Mouse (Mus musculus) cerebellum, postnatal 10 days (tissue): ENCODE results near the gene Calhm4.
"Not testable (repeated sequence)": the region's sequence is repeated elsewhere in the genome, so short reads cannot be mapped to it uniquely, and the experiment has no call there.

Experiments used
- DNase-seq, 2 experiments: peaks; one replicate each; pipeline ENCODE4 v3.0.0; 2021; ENCODE audit warnings: mixed read lengths in 2 of 2

Gene Calhm4

DNA sequence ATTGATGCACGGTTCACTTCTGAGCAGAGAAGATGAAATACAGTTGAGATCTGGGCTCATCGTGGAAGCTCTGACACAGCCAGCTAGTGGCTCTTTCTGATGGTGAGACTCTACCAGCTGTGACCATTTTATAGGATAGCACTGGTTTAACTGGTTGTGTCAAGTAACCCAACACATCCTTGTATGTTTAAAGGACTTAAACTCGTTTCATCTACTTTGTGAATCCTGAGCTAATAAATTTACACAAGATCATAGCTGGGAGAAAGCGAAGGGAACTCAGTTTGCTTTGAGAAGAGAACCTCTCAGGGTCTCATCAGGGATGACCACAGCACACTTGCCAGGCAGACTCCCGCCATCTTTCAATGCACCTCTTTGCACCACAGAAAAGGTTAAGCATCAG lies at the start of gene Calhm4:
TSS of gene Calhm4 (minus strand) at position 101 of the 400 bp plus-strand sequence.
- DNase-seq, result no peak

DNA sequence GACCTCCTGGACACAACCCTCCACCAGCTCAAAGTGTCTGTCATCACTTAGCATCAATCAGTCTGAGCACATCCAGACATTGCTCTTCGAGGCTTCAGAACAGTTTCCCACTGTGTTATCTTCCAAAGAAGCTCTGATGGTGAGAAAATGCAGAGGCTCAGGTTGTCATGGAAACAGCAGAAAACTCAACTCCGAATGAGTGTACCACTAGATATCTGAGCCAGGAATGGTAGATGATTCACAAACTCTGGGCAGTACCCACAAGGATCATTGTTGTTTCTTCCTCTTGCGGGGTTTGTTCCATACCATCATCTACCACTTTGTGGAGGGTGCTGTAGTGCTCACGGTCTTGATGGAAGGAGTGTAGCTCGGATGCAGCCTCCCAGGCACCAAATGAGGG lies 47.8 kb upstream of the Calhm4 start:
- DNase-seq, result no peak

DNA sequence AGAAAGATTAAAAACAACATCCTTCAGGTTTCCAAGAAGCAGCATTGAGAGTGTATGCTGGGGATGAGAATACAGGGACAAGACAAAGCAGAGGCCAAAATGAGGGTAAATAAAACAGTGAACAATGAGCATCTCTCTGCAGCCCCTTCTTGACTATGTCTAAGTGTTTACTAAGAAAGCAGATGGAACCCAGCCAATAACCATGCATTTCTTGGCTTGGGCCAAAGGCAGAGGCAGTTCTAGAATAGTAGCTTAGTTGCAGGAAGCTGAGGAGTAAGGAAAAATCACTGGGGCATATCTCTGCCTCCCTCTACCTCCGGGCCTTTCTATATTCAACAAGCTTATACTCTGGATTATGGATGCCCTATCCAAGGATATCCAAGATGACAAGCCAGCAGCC lies 46.4 kb upstream of the Calhm4 start:
- DNase-seq, result peak in 1 of 2 experiments; percentile 7

DNA sequence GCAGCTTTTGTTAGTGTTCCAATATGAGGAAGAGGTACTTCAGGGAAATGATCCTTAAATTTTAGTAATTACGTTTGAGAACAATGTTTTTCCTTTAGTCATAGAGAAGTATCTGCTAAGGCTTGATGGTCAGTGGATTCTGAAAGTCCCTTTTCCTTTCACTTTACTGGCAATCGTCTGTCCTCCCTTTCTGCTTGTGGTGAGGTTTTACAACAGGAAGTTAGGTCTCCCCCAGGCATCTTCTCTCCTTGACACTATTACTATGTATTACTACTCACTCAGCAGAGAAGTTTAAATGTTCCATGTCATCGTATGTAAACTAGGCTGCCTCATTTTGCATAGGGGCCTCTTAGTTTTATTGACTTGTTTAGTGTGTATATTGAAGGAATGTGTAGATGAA lies 45.4 kb upstream of the Calhm4 start:
- no peak for DNase-seq

DNA sequence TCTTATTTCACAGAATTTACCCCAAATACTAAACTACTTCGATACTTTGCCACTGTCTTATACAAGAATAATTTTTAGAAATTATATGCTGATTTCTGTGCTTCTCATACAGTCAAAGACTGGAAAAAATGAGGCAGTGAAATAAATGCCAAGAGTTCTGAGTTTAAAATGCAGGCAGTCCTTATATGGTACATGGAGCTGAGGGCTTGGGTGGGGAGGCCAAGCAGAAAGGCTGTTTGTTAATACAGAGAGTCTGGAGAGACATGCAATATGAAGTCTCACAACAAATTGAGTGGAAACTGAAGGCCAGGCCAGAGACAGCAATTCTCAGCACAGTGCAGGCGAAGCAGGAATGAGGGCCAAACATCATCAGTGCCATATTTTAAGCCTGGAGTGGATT lies 44.4 kb upstream of the Calhm4 start:
- DNase-seq, result no peak

DNA sequence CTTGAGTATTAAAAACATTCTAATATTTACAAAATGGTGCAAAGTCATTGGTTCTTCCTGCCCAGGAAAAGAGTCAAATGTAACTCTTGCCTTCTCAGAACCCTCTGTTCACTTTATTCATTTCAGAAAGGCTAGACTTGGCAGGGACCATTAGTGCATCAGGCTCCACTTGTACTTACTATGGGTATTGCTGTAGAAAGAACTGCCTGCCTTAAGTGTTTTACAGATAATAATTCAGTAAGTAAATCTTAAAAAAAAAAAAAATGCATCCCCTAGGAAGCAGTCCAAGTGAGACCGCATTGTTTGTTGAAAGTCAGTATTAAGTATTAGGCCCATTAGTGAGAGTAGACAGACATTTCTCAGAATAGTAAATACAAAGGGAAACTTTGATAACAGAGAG lies 42.4 kb upstream of the Calhm4 start:
- no peak for DNase-seq

DNA sequence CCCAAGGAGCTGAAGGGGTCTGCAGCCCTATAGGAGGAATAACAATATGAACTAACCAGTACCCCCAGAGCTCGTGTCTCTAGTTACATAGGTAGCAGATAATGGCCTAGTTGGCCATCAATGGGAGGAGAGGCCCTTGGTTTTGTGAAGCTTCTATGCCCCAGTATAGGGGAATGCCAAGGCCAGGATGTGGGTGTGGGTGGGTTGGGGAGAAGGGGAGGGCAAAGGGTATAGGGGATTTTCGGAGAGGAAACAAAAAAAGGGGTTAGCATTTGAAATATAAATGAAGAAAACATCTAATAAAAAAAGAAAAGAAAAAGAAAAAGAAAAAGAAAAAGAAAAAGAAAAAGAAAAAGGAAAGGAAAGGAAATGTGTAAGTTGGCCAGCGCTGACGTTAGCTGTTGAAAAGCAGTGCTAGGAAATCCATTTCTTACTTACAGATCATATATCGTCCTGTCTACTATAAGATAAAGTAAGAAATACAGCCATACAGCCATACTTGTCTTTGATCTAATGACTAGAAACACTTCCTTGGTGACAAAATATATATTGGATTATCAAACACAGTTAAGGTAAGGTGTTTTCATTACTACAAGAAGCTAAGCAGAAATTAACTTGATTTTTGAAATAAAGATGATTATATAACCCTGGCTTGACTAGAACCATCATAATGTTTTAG lies 30.6 kb upstream of the Calhm4 start:
- no peak for DNase-seq

DNA sequence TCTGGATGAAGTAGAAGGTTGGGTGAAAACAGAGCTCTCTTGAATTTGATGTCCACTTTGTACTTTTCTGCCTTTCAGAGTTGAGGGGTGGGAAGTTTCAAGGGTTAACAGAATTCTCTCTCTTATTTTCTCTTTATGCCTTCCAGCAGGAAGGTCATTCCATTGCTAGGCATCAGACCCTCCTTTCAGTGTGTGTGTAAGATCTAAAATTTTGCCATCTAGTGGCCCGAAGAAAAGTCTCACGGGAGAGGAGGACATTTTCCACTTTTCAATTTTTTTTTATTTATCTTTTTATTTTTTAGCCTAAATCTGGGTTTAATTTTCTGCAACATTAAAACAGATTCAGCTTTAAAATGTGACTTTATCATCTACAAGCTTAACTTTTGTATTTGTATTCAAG lies 27.5 kb upstream of the Calhm4 start:
- no peak for DNase-seq

DNA sequence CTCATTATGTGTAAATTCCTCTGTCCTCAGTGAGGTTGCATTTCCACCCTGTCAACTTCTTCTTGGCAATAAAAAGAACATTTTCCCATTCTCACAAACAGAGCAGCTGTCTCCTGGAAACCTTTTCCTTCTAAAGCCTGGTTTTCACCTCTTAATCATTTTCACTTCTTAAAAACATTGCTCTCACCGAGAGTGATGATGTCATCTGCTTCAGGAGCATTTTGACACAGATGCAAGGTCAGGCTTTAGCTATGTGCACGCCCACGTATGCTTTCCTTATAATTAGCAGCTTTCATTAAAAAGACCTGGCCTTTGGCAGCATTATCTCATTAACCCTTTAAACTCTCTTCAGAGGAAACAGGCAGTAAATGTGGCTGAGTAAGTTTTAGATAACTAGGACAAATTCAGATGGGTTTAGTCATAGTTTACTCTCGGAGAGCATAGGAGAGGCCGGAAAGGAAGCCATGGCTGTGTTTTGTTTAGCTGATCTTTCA lies 26.9 kb upstream of the Calhm4 start:
- no peak for DNase-seq

DNA sequence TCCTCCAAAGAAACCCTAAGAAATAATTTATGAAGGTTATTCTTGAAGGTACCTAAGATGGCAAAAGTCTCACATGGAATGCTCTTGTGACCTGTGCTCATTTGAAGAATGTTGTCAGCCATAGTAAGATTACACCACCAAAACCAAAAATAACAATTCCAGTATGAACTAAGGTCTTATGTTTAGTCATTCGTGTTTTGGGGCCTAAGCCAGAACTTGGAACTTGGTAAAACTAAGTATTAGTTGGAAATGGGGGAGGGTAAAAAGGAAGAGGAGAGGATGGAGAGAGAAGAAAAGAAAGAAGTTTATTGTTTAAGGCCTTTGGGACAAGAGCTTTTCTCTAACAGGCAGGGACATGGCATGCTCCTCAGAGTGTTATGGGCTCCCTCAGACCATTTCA lies 25.5 kb upstream of the Calhm4 start:
- no peak for DNase-seq

DNA sequence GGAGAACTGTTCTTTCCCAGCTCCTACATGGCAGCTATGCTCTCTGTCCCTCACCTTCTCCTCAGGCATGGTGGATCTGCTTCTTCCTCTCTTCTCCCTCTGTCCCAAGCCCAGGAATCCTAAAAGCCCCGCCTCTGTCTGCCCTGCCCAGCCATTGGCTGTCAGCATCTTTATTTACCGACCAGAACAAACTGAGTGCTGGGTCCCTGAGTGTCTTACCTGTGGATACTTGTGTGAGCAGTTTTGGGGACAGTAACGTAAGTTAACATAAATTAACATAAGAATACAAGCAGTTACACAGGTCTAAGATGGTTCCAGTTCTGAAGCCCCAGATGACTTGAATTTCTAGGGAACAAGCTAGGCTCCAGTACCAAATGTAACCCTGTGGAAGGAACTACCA lies 22.5 kb upstream of the Calhm4 start:
- DNase-seq, result no peak

DNA sequence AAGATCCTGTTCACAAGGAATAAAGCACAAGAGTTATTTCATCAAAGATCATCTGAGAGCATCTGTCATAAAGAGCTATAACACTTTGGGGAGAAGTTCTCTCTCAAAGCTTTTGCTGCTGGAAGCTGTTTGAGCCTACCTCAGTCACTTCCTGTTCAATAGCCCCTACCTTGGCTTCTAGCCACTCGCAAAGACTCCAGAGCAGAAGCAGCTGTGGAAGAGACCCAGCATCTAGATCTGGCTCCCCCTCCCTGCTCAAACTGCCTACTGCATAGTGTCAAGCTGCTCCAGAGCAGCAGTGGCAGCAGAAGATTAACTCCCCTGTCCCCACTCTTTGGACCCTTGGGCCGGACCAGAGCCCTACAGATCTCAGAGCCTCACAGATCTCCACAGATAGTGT lies 9.9 kb upstream of the Calhm4 start:
- no peak for DNase-seq

DNA sequence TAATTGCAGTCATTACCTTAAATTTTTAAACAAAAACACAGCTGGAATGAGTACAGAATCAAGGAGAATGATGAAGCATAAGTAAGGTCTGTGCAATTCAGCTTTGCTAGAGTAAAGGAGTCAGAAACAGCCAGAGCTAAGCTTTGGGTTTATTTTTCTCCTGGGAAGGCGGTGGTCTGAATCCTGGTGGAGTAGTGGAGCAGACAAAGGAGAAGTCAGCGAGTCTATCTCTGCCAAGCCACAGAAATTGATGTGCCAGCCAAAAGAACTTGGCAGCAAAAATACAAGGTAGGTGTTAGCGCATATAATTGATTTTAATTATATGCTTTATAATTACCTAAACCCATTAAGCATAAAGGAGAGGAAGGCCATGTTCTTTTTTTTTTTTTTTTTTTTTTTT lies 6.7 kb downstream of the Calhm4 start, which contains the start of gene Trappc3l:
TSS of gene Trappc3l (plus strand) at position 197 of the 400 bp plus-strand sequence.
- no peak for DNase-seq

DNA sequence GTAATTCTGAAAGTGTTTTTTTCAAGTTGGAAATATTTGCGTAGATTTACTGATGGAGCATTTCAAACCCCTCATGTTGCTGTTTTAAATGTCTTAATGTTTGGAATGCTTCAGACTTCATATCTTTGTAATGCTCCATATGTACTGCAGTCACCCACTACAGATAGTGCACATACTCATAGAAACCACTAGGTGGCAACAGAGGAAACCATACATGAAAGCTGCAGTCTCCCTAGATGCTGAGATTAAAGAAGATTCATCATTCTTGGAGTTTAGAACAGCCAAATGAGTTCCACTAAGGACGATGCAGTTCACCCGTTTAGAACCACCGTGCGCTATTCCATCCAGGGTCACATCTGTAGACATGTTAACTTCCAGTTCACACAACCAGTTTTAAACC lies 7.5 kb downstream of the Calhm4 start:
- DNase-seq, result peak; percentile 12 to 41

DNA sequence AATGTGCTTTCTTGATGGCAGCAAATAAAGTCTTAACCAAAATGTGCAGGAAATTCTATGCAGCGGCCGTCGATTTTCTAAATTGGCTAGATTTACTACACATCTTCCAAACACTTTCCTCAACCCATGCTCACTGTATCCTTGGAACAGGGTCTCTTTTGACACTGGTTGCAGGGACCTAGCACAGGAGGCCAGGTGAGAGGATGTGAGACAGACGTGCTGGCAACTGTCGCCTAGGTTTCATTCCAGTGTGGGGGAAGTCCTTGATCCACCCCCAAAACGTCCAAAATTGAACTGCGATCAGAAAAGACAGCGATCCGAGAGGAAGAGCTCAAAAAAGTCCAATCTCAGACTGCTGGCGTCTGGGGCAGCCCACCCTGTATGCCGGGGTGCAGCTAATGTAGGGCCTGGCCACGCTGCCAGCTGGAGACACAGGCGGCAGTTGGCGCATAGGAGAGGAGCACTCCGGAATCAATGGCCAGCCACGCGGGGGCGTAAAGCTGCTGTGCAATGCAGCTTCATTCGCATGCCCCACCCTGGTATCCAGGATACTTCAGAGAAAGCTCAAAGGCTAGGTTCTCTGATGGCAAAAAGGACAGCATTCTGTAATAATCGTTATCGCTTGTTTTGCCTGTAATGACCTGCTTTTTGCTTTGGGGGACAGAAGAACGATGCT lies 10.3 kb downstream of the Calhm4 start:
- peak; percentile 84 to 90 for DNase-seq

DNA sequence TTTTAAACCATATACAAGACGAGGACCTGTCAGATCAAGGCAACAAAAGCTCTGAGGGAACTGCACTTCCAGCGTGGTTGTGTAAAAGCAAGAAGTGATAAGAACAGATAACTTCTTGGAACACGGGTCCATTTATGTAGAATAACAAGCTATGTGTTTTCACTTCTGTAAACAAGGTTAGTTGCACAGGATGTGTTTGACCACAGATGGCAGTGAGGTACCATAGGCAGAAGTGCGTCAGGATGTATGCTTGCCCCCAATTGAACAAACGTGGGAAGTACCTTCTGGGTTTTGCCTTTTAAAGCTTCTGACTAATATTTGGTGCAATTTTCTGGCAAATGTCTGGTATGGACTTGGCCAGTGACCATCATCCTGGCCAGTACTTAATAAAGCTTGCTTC lies 13.8 kb downstream of the Calhm4 start:
- DNase-seq, result no peak

DNA sequence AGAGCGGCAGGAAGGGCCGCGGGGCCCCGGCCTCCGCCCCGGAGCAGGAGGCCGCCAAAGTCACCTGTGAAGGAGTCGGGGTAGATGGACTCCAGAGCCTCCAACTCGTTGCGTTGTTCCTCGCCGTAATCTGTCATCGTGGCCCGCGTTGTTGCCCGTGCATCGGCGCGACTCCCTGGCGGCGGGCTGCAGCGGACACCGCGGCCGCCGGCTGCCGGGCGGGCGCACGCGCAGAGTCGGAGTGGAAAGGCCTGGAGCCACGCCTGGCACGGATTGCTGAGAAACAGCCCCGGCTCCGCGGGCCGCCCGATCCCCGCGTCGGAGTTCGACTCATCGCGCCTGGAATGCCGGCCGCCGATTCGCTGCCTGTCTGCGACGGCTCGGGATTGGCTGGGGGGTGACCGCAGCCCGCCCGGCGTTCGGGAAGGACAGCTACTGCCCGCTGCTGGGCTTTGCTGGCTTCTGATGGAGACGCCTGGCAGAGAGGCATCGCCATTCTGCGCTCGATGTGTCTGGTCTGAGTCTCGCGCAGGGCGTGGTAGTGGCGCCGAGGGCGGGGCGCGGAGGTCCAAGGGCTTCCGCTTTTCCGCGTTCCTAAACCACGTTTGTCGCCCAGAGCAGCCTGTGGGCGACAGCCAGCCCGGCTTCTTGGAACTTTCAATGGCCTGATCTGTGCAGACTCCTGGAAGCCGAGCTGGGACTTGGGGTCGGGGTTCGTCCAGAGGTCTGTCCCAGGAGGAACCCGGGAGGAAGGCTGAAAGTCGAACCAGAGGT lies 24.6 kb downstream of the Calhm4 start, which contains the start of gene Rwdd1:
TSS of gene Rwdd1 (minus strand) at position 323 of the 774 bp plus-strand sequence.
- DNase-seq, result peak; percentile 98 to 99

DNA sequence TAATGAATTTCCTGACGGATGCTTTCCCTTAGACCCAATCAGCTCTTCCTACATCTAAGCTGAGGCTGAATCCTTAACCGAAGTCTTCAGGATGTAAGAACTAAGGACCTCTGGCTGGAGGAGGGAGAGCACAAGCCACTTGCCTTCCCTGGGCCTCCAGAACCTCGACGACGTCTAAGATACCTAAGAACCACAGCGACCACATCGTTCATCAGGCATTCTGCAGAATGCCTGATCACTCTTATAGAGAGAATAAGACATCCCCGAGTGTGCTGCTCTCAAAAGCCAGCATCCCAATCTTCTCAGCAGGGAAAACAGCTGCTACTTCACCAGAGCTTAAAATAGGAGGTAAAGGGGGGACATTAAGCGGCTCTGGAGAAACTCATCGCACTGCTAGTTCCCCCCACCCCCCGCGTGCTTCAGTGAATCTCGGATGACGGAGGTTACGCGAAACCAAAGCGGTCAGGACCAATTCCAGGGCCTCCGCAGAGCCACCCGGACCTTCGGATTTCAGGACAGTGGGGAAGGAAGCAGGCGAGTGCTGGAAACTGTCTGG lies 25.3 kb downstream of the Calhm4 start:
- peak; percentile 65 to 71 for DNase-seq

DNA sequence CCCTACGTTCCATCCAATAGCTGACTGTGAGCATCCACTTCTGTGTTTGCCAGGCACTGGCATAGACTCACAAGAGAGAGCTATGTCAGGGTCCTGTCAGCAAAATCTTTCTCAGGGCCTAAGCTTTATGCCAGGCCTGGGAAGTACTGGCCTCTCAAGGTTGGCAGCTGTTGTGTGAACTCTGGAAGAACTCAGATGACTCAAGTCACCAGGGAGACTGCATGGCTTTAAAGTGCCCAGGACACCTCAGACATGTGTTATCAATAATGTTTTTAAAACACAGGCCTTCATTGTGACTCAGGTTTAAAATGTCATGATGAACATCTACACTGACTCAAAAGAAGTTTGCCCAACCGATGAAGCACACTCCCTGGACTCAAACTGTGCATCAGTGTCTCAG lies 30.9 kb downstream of the Calhm4 start:
- DNase-seq, result no peak

DNA sequence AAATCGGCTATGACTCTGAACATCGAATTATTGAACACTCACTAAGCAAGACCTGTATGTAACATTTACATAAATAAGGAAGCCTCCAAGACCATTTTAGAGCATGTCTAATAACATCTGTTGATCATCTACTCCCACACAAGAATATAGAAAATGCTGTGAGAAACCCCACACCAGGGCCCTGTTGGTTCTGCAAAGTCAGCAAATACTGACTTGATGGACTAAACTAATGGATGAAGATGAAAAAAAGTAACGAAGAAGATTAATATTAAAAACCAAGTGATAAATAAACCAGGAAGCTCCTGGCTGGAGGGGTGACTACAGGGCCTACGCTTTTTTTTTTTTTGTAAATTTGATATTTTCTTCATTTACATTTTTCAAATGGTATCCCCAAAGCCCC lies 31.5 kb downstream of the Calhm4 start:
- DNase-seq, result no peak

DNA sequence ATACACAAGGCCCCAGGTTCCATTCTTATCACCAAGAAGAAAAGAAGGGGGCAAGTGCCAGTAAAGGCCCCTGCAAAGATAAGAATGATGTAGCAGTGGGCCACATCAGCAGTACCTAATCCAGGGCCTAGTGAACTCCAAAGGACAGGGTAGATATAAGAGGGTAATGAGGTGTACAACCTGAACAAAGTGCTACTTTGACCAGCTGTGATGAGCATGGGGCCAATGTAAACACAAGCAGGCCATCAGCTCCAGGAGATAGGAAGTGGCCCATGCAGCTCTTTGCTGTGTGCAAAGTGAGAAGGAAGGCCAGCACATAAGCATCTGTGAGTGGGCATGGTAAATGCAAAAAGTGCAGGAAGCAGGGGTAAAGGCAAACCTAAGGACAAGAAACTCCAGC lies 45.7 kb downstream of the Calhm4 start:
- DNase-seq, result no peak

DNA sequence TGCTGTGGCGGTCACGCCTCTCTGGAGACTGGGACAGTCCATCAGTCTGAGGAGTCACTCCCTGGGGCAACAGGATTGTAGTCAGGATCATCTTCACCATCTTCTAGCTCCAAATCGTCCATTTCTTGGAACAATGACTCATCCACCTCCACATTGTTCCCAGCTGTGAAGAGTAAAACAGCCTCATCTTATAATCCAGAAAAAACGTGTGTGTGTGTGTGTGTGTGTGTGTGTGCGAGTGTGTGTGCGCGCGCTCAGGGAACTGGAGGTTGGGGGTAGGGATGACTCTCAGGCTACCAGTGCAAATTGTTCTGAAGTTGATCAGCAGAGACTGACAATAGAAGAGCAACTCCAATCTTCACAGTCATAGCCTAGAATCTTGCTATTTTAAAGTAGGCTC lies 47.4 kb downstream of the Calhm4 start:
- DNase-seq, result not testable (repeated sequence)
